Mouse (Mus musculus) heart, postnatal 0 days (tissue): ENCODE results near the gene Surf4.

Experiments
- CTCF ChIP-seq: IDR thresholded peaks from 2 replicates; pipeline ENCODE4 v1.5.1; 2016; ENCODE audit warnings: antibody characterized with exemption, control low read depth, low read depth
- EP300 ChIP-seq: IDR thresholded peaks from 2 replicates; pipeline ENCODE4 v1.6.1; 2016; ENCODE audit warnings: antibody characterized with exemption, low read depth

- TF ChIP-seq CTCF, result no peak
- TF ChIP-seq EP300, result no peak
Measured at GRCm38 (mm10) chr2:26878571-26878970, 55.2 kb downstream of the Surf4 start.
